Mouse (Mus musculus): ENCODE data around the gene D10Jhu81e. TPM values are rescaled to one million over a fixed set of nuclear protein-coding genes. Genes with fewer than 3 reads are reported as not detected.

The D10Jhu81e gene
- polyA plus RNA-seq, 1 experiment from 2014 or later = 43.2 TPM

DNA sequence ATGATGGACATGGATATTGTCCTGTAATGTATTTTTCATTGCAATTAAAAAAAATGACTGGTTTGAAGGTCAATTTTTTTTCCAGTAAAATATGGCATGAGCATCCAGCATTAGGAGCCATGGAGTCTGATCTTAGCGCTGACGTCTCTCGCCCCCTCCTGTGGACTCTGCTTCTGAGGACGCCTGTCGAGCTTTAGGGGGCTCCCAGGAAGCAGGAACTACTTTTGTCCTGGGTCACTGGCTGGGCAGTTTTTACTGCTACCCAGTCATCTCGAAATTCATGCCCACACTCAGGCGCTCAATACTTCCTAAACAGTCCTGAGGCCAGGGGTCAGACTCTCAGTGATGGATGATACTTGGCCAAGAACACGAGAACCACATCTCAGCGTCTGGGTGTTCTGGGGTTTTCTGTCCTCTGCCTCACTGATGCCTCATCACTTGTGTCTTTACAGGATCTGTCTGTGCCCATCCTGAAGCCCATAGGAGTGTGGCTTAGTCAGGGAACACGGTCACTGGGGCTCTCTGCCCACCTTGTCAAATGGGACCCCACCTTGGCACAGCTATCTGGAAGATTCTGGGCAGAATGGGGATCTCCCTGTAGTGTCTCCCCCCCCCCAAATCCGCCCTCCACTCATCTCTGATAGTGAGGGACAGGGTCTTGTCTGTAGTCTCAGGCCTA lies 29.9 kb downstream of the D10Jhu81e start:
- no peaks in the 10 kb centered on the region for H3K27me3 ChIP-seq
- H3K27ac ChIP-seq = peak overlapping the region; percentile 89
- H3K4me2 ChIP-seq = no peak overlapping the region
- no peaks in the 10 kb centered on the region for H3K36me3 ChIP-seq
- H3K9me3 ChIP-seq (replicated peaks) = no peaks in the 10 kb centered on the region
- 41% methylated on average over 11 of the region's 11 CpGs for WGBS
- peaks cover 40% of the 10 kb centered on the region for H3K4me1 ChIP-seq
- ATAC-seq (replicated peaks; ENCODE audit: low FRiP score) = no peak
- H3K9ac ChIP-seq = no peak overlapping the region
- no peak overlapping the region for H3K4me3 ChIP-seq (replicated peaks)

DNA sequence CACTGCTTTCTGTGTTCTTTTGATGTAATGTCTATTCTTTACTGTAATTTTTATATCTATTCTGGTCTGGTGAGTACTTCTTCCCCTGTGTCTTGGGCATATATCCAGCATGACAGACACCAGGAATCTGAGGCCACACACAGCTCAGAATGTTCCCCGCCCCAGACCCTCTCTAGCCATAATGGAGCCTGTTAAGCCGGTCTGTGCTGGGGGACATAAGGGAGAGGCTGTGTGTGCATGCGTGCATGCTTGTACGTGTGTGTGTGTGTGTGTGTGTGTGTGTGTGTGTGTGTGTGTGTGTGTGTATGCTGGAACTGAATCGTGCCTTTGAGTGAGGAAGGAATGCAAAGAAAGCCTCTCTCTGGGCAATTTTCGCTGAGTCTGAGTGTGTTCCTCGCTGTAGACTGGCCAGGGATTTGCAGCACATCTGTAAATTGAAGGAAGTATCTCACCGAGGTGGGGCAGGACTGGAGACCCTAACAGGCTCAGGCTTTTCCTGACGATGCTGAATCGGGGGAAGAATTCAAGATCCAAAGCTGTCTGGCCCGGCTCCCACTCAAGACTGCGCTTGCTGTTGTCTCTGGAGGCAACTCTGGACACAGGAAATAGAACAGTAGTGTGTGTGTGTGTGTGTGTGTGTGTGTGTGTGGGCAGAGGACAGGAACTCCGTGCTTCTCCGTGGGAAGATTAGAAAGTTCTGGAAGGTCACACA lies 30.6 kb downstream of the D10Jhu81e start:
- Histone ChIP-seq H3K4me1 (peaks cover 45% of the 10 kb centered on the region), H3K4me2 (peak overlapping the region; percentile 16; the same call in 1 of the 2 replicates), H3K36me3 (no peaks in the 10 kb centered on the region), H3K4me3 (replicated peaks) (0 out of 2 replicates have a peak overlapping the region, but pooled peaks have one; percentile 3), H3K9me3 (replicated peaks) (no peaks in the 10 kb centered on the region), H3K27ac (peak overlapping the region; percentile 89), H3K27me3 (no peaks in the 10 kb centered on the region), H3K9ac (no peak overlapping the region)
- 29% methylated on average over 14 of the region's 14 CpGs for WGBS
- ATAC-seq (replicated peaks; ENCODE audit: low FRiP score) = peak; percentile 62

DNA sequence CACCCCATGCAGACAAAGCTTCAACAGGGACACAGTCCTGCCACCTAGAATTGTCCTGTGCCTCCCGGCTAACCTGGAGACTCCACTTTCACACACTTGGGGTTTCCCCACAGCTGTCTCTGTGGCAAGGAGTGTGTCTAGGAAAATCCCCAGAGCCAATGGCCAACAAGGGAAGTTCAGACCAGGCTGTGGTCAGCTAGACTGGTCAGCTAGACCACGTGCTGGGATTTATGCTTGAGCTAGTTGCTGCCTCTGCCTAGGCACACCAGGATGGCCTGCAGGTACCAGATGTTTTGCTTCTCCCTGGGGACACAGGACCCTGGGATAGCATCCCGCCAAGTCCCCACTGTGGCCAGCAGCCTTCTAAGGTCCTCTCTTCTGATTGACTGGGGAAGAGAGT lies 32.4 kb downstream of the D10Jhu81e start:
- Histone ChIP-seq H3K36me3 (no peaks in the 10 kb centered on the region), H3K4me2 (no peak overlapping the region), H3K9ac (no peak overlapping the region), H3K4me3 (replicated peaks) (no peak overlapping the region), H3K4me1 (peaks cover 45% of the 10 kb centered on the region), H3K27me3 (no peaks in the 10 kb centered on the region), H3K9me3 (replicated peaks) (no peaks in the 10 kb centered on the region), H3K27ac (no peak overlapping the region)
- 90% methylated on average over 3 of the region's 3 CpGs for WGBS
- ATAC-seq (replicated peaks; ENCODE audit: low FRiP score) = no peak

DNA sequence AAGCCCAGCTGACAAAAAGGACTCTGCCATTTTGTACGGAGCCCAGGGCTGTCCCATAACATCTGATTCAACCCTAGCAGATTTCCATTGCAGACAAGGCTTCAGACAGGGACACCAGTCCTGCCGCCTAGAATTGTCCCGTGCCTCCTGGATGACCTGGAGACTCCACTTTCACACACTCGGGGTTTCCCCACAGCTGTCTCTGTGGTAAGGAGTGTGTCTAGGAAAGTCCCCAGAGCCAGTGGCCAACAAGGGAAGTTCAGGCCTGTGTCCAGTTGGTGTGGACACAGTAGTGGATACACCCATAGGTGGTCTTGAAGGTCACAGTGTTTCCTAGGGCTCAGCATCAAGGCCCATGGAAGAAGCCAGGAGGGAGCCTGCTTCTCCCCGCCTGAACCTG lies 33.6 kb downstream of the D10Jhu81e start:
- no peaks in the 10 kb centered on the region for H3K36me3 ChIP-seq
- no peaks in the 10 kb centered on the region for H3K27me3 ChIP-seq
- H3K27ac ChIP-seq = no peak overlapping the region
- no peaks in the 10 kb centered on the region for H3K9me3 ChIP-seq (replicated peaks)
- no peak for ATAC-seq (replicated peaks; ENCODE audit: low FRiP score)
- peaks cover 43% of the 10 kb centered on the region for H3K4me1 ChIP-seq
- no peak overlapping the region for H3K4me2 ChIP-seq
- no peak overlapping the region for H3K4me3 ChIP-seq (replicated peaks)
- no peak overlapping the region for H3K9ac ChIP-seq
- WGBS = 78% methylated on average over 5 of the region's 5 CpGs

- Histone ChIP-seq H3K4me1 (peaks cover 41% of the 10 kb centered on the region), H3K4me2 (peak overlapping the region; percentile 48), H3K27ac (peak overlapping the region; percentile 37; the same call in 1 of the 2 replicates), H3K9ac (no peak overlapping the region), H3K9me3 (replicated peaks) (no peaks in the 10 kb centered on the region), H3K4me3 (replicated peaks) (no peak overlapping the region), H3K27me3 (0 out of 2 replicates have a peak, but pooled peaks cover 3% of the 10 kb centered on the region), H3K36me3 (no peaks in the 10 kb centered on the region)
- 15% methylated on average over 14 of the region's 14 CpGs for WGBS
- peak; percentile 45 for ATAC-seq (replicated peaks; ENCODE audit: low FRiP score)
These were observed 34.4 kb downstream of the D10Jhu81e start for GRCm38 (mm10) chr10:78134975-78135798.

DNA sequence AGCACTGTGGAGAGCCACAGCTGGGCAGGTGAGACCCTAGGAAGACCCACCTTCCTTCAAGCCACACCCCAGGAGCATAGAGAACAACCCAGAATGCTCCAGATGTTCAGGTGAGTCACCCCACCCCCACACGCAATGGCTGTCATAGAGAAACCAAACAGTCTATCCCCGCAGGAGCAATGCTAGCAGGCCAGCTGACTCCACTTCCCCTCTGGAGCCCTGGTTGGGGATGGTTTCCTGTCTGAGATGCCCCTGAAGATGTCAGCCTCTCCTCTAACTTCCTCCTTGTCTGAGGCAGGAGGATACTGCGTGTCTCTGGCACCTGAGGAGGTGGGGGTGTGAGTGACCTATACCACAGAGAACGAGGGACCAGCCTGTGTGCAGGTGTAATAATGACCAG lies 35.2 kb downstream of the D10Jhu81e start:
- WGBS = 64% methylated on average over 4 of the region's 4 CpGs

DNA sequence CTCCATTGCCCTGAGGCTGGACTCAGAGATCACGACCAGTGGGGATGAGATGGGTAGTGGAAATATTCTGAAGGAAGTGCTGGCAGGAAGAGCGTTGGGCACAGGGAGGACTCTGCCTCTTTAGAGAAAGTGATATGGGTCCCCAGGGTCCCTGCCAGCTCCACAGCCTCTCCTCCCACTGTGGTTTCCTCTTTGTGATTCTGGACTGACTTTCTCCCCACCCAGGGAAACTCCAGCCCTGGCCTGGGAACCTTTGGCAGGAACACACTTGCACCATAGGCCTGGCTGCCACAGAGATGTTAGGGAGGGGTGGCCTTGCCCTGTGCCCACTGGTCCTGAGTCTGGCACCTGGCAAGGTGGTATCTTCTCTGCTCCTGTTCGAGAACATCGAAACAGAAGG lies 39.6 kb downstream of the D10Jhu81e start:
- 68% methylated on average over 4 of the region's 4 CpGs for WGBS
- no peak overlapping the region for H3K9ac ChIP-seq
- no peaks in the 10 kb centered on the region for H3K36me3 ChIP-seq
- H3K27me3 ChIP-seq = peaks cover 3% of the 10 kb centered on the region; the same call in 1 of the 2 replicates
- ATAC-seq (replicated peaks; ENCODE audit: low FRiP score) = no peak
- no peak overlapping the region for H3K27ac ChIP-seq
- no peak overlapping the region for H3K4me3 ChIP-seq (replicated peaks)
- H3K4me2 ChIP-seq = no peak overlapping the region
- H3K9me3 ChIP-seq (replicated peaks) = no peaks in the 10 kb centered on the region
- peaks cover 10% of the 10 kb centered on the region for H3K4me1 ChIP-seq

More for the DNA sequence above, 35.2 kb downstream of the D10Jhu81e start:
- H3K4me3 ChIP-seq (replicated peaks) = no peak overlapping the region
- ATAC-seq (replicated peaks; ENCODE audit: low FRiP score) = no peak
- no peaks in the 10 kb centered on the region for H3K36me3 ChIP-seq
- no peak overlapping the region for H3K4me2 ChIP-seq
- no peaks in the 10 kb centered on the region for H3K9me3 ChIP-seq (replicated peaks)
- H3K27ac ChIP-seq = 0 out of 2 replicates have a peak overlapping the region, but pooled peaks have one; percentile 37
- H3K9ac ChIP-seq = no peak overlapping the region
- H3K27me3 ChIP-seq = 0 out of 2 replicates have a peak, but pooled peaks cover 3% of the 10 kb centered on the region
- H3K4me1 ChIP-seq = peaks cover 33% of the 10 kb centered on the region

GRCm38 (mm10) chr10:78129423-78129822 lies 40.2 kb downstream of the D10Jhu81e start:
- Histone ChIP-seq H3K9ac (no peak overlapping the region), H3K4me1 (peaks cover 9% of the 10 kb centered on the region), H3K36me3 (no peaks in the 10 kb centered on the region), H3K4me3 (replicated peaks) (no peak overlapping the region), H3K27me3 (peaks cover 3% of the 10 kb centered on the region; the same call in 1 of the 2 replicates), H3K27ac (no peak overlapping the region), H3K4me2 (no peak overlapping the region), H3K9me3 (replicated peaks) (no peaks in the 10 kb centered on the region)
- WGBS = 53% methylated on average over 11 of the region's 11 CpGs
- no peak for ATAC-seq (replicated peaks; ENCODE audit: low FRiP score)

DNA sequence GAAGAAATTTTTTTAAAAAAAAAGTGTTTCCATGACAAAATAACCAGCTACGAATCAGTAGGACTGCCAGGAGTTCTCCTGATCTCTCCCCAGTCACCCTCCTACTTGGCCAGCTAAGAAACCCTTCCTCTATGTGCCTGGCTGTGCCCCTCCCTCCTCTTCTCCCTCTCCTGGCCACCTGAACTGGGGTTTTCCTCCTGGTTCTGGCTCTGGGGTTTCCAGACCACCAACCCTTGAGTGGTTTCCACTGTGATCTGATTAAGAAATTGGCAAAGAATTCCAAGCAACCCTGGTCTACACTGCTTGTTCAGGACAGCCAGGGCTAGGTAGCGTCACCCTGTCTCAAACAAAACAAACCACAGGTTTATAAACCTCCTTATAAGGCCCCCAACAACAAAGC lies 40.9 kb downstream of the D10Jhu81e start:
- Histone ChIP-seq H3K36me3 (no peaks in the 10 kb centered on the region), H3K27me3 (peaks cover 3% of the 10 kb centered on the region; the same call in 1 of the 2 replicates), H3K9ac (no peak overlapping the region), H3K9me3 (replicated peaks) (no peaks in the 10 kb centered on the region), H3K27ac (no peak overlapping the region), H3K4me2 (no peak overlapping the region), H3K4me3 (replicated peaks) (no peak overlapping the region), H3K4me1 (peaks cover 12% of the 10 kb centered on the region)
- no peak for ATAC-seq (replicated peaks; ENCODE audit: low FRiP score)
- WGBS = 85% methylated on average over 2 of the region's 2 CpGs

GRCm38 (mm10) chr10:78127931-78128330 lies 41.7 kb downstream of the D10Jhu81e start:
- no peak for ATAC-seq (replicated peaks; ENCODE audit: low FRiP score)
- H3K27ac ChIP-seq = no peak overlapping the region
- peaks cover 12% of the 10 kb centered on the region for H3K4me1 ChIP-seq
- no peaks in the 10 kb centered on the region for H3K36me3 ChIP-seq
- H3K27me3 ChIP-seq = peaks cover 3% of the 10 kb centered on the region; the same call in 1 of the 2 replicates
- WGBS = 61% methylated on average over 1 of the region's 1 CpGs
- no peak overlapping the region for H3K4me3 ChIP-seq (replicated peaks)
- H3K9ac ChIP-seq = no peak overlapping the region
- H3K9me3 ChIP-seq (replicated peaks) = no peaks in the 10 kb centered on the region
- no peak overlapping the region for H3K4me2 ChIP-seq

DNA sequence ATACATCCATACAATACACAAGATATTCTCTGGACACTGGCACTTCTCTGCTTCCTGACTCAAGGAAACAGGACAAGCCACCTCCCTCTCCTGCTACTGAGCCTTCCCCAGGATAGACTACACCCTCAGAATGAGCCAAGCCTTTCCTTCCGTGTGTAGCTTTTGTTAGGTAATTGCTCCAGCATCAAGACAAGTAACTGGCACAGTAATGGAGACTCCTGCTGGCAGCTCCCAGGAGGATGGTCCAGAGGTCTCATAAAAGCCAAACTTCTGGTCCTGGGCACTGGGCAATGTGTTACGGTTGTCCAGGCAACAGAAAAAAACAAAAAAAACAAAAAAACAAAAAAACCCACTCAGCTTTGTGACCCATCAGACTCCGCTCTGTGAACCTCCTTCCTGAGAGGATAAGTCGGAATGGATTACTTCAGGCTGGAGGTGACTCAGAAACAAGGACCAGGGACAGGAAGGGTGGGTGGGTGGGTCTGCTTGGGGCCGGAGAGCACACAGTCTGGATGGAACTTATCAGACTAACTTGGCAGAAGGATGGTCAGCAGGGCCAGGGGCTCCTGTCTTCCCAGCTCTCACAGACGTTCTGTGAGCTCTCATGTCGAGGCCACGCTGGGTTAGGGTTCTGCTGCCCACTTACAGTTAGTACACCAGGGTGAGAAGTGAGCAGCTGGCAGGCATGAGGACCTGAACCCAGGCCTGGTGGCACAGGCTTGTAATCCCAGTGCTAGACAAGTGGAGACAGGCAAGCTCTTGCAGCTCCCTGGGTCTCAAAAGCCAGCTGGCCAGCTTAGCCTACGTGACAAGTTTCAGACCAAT lies 42.3 kb downstream of the D10Jhu81e start:
- Histone ChIP-seq H3K36me3 (no peaks in the 10 kb centered on the region), H3K4me3 (replicated peaks) (no peak overlapping the region), H3K4me2 (no peak overlapping the region), H3K27me3 (peaks cover 3% of the 10 kb centered on the region; the same call in 1 of the 2 replicates), H3K27ac (no peak overlapping the region), H3K4me1 (peaks cover 12% of the 10 kb centered on the region), H3K9me3 (replicated peaks) (no peaks in the 10 kb centered on the region), H3K9ac (no peak overlapping the region)
- no peak for ATAC-seq (replicated peaks; ENCODE audit: low FRiP score)
- 76% methylated on average over 9 of the region's 9 CpGs for WGBS

Data from kidney, embryonic 15.5 days (tissue).